Mouse (Mus musculus) megakaryocyte, embryonic 14.5 days (primary cell): ENCODE results near the gene Mrpl34.

Experiments used
- FLI1 ChIP-seq: IDR thresholded peaks from 2 replicates; pipeline ENCODE4 v1.6.1; 2012; ENCODE audit warnings: low read length, inconsistent platforms, mixed read lengths
- GATA1 ChIP-seq: IDR thresholded peaks from 3 replicates; pipeline ENCODE4 v1.6.1; 2012; ENCODE audit warnings: mixed read lengths, low read length, inconsistent platforms, borderline replicate concordance

- no peak for TF ChIP-seq GATA1
- no peak for TF ChIP-seq FLI1
Observed at GRCm38 (mm10) chr8:71495039-71495438, 30.3 kb downstream of the Mrpl34 start.
